Mouse (Mus musculus): ENCODE measurements around the gene Hnrnpa3.
A peak's percentile ranks its signal among the peaks of the same experiment; 100 is the strongest.

DNA sequence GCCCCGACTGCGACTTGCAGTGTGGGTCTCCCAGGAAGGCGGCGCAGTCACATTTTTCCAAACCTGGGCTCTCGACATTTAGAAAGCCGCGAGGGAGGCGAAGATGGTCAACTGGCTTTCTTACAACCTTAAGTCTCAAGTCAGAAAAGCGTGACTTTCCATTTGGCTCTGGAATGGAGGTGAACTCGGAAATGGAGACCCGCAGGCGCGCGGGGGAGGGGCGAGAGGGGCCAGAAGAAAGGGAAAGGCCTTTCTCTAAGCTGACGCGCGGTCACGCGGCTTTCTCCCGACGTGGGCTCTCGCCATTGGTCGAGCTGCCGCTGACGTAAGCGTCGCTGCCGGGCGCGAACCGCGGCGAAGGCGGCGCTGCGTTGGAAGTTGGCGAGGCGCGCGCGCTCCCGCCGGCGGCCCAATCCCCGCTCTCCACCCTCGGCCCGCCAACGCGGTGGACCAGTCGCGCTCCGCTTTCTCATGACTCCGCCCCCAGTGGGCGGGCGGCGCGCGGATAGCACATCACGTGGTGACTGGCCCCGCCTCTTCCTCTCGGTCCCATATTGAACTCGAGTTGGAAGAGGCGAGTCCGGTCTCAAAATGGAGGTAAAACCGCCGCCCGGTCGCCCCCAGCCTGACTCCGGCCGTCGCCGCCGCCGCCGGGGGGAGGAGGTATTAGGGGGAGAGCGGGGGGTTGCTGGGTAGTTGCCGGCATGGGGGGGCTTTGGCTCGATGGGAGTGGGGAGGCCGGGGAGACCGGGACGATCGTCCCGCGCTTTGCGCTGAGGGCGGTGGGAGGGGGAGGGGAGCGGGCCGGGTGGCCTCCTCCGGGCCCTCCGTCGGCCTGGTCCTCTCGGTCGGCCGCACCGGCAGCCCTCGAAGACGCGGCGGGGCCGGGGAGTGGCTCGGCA is at the start of gene Hnrnpa3:
- no peak for TF ChIP-seq CTCF (IDR thresholded peaks at IDR 0.05; ENCODE audit: insufficient read depth, low read length)
- peak; percentile 91 for TF ChIP-seq POLR2A (IDR thresholded peaks at IDR 0.05; ENCODE audit: borderline replicate concordance, extremely low read depth, low read depth, low read length)

Data from lung, adult 2 months (tissue).